ENCODE assay signal across 21 mouse cellular contexts in genomic region chr13:90914721-90915120, GRCm38 (mm10). TPM values are rescaled to one million over a fixed set of nuclear protein-coding genes. Genes with fewer than 3 reads are reported as not detected.
"Had no signal": no experiment of that assay in that cellular context is flagged by ENCODE, and none has a peak within 500 bp of the region (broad histone marks: within the 10 kb centered on the region; RNA-seq: fewer than 3 reads in every experiment).

No protein-coding gene starts in this region.

- H3K9me3 ChIP-seq: kidney, embryonic 15.5 days; limb, embryonic 12.5 days; limb, embryonic 15.5 days; liver, embryonic 15.5 days; lung, embryonic 15.5 days; megakaryocyte, embryonic 14.5 days; midbrain, embryonic 12.5 days had no signal

- H3K9ac ChIP-seq: kidney, embryonic 15.5 days; limb, embryonic 12.5 days; limb, embryonic 15.5 days; liver, embryonic 15.5 days; lung, embryonic 15.5 days; midbrain, embryonic 12.5 days had no signal

- H3K4me3 ChIP-seq: kidney, embryonic 15.5 days; left cerebral cortex, adult 2 months; limb, embryonic 12.5 days; limb, embryonic 15.5 days; liver, embryonic 15.5 days; lung, embryonic 15.5 days; megakaryocyte, embryonic 14.5 days; midbrain, embryonic 12.5 days had no signal

- DNase-seq: kidney, adult 8-10 months; kidney, postnatal 10 days; kidney, postnatal 36 days; layer of hippocampus, postnatal 36 days; lung, adult 18-20 months; lung, postnatal 10 days; lung, postnatal 36 days; thymus, adult 18-20 months; thymus, postnatal 36 days had no signal

- H3K27ac ChIP-seq: kidney, embryonic 15.5 days; limb, embryonic 12.5 days; limb, embryonic 15.5 days; liver, embryonic 15.5 days; lung, embryonic 15.5 days; midbrain, embryonic 12.5 days had no signal

- H3K4me1 ChIP-seq: kidney, embryonic 15.5 days; limb, embryonic 12.5 days; limb, embryonic 15.5 days; liver, embryonic 15.5 days; lung, embryonic 15.5 days; megakaryocyte, embryonic 14.5 days had no signal

- H3K36me3 ChIP-seq: kidney, embryonic 15.5 days; limb, embryonic 12.5 days; limb, embryonic 15.5 days; liver, embryonic 15.5 days; lung, embryonic 15.5 days; midbrain, embryonic 12.5 days had no signal

- H3K4me2 ChIP-seq: kidney, embryonic 15.5 days; limb, embryonic 12.5 days; limb, embryonic 15.5 days; liver, embryonic 11.5 days; liver, embryonic 15.5 days; lung, embryonic 15.5 days; midbrain, embryonic 12.5 days had no signal

- H3K27me3 ChIP-seq: kidney, embryonic 15.5 days; limb, embryonic 12.5 days; limb, embryonic 15.5 days; liver, embryonic 15.5 days; lung, embryonic 15.5 days; megakaryocyte, embryonic 14.5 days; midbrain, embryonic 12.5 days had no signal

RNA-seq across cellular contexts. Expression of gene Atp6ap1l, which starts 9.6 kb away (rescaled TPM):
- polyA plus RNA-seq: limb, embryonic 15.5 days; liver, embryonic 11.5 days; lung, embryonic 15.5 days; midbrain, embryonic 12.5 days; small intestine, adult 2 months; spleen, adult 2 months; stomach, embryonic 16.5 days had no signal
